Mouse (Mus musculus) olfactory bulb, adult 2 months (tissue): ENCODE results near the gene Mapk11.

Experiments
- CTCF ChIP-seq: fragments of 200-500 bp; IDR thresholded peaks from 2 replicates; pipeline ENCODE4 v1.5.1; 2012; ENCODE audit warnings: low read depth, mild to moderate bottlenecking, low read length, moderate library complexity; ENCODE audit not compliant: insufficient read depth
- POLR2A ChIP-seq: fragments of 200-500 bp; IDR thresholded peaks from 2 replicates; pipeline ENCODE4 v1.6.1; 2012; ENCODE audit warnings: mild to moderate bottlenecking, low read depth, low read length, moderate library complexity; ENCODE audit not compliant: insufficient read depth

DNA sequence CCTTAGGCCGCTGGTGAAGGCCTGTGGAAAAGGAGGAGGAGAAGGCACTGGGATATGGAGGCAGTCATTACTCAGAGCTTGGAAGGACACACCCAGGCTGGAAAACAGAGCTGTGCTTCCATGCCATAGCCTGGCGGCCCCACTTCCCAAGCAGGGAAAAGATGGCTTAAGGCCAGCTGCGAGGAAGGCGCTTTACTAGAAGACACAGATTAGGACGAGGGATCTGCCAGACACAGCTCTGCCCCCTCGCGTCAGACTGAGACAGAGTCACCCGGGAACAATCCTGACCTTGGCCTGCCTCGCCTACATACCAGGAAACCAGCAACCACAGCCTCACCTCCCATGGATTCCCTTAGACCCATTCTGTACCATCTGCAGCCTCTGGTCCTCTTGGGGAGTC is 39.3 kb downstream of the Mapk11 start:
- TF ChIP-seq POLR2A = no peak
- no peak for TF ChIP-seq CTCF
